ENCODE assay signal across 15 mouse cellular contexts in the genomic region with DNA sequence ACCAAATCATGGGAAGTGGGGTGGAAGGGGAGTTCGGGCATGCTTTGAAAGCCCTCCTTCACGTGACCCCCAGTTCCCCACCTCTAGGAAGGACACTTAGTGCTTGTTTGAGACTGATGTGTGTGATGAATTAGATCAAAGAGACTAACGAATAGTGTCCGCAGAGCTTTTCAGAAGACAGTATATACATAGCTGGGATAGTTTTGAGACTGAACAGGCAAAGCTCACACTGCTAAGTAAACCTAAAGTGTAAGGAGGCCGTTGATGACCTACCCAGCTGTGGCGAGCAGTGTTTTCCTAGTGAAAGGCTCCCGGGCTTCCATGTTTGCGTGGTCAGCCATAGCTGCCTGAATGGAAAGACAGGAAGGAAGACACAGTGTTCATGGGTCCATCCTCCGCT.
"Had no signal": no experiment of that assay in that cellular context is flagged by ENCODE, and none has a peak within 500 bp of the region (broad histone marks: within the 10 kb centered on the region; RNA-seq: fewer than 3 reads in every experiment).

No protein-coding gene starts in this region.

- H3K27me3 ChIP-seq: limb, embryonic 12.5 days; limb, embryonic 15.5 days had no signal

- H3K36me3 ChIP-seq: limb, embryonic 12.5 days; limb, embryonic 15.5 days had no signal

- H3K4me3 ChIP-seq: left cerebral cortex, adult 2 months; limb, embryonic 12.5 days; limb, embryonic 15.5 days had no signal

- H3K4me2 ChIP-seq: limb, embryonic 12.5 days; limb, embryonic 15.5 days; liver, embryonic 11.5 days; midbrain, embryonic 11.5 days had no signal

- H3K27ac ChIP-seq: kidney, postnatal 0 days; left cerebral cortex, adult 2 months; limb, embryonic 15.5 days; liver, embryonic 14.5 days had no signal

- H3K9me3 ChIP-seq: limb, embryonic 12.5 days; limb, embryonic 15.5 days had no signal

- ATAC-seq: liver, postnatal 0 days had no signal

- H3K9ac ChIP-seq: limb, embryonic 12.5 days; limb, embryonic 15.5 days; liver, embryonic 14.5 days; liver, postnatal 0 days had no signal

- DNase-seq: kidney, adult 18-20 months; kidney, adult 9 months; layer of hippocampus, postnatal 36 days; liver, postnatal 0 days; lung, postnatal 36 days; midbrain, embryonic 14.5 days; thymus, adult 18-20 months; thymus, postnatal 36 days had no signal
